Mouse (Mus musculus): ENCODE measurements around the gene Minpp1. TPM values are rescaled to one million over a fixed set of nuclear protein-coding genes. Genes with fewer than 3 reads are reported as not detected.
A peak's percentile ranks its signal among the peaks of the same experiment; 100 is the strongest.

Minpp1 gene
- total RNA-seq, 1 experiment from 2014 or later, result 45.5 TPM

GRCm38 (mm10) chr19:32489166-32489895 lies 3.8 kb downstream of the Minpp1 start:
- no peak for DNase-seq

DNA sequence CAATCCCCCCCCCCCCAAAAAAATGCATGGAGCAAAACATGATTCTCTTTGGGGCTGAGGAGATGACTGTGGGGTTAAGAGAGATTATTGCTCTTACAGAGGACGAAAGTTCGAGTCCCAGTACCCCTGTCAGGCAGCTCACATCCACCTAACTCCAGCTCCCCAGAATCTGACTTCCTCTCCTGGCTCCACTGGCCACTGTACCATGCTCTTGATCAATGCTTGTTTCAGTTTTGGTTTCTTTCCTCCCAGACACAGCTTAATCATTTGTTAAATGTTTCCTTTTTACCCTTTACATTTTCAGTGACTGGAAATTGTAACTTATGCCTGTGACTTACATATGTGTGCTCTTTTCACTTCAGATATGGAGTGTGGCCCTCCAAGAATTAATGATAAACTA lies 5.4 kb downstream of the Minpp1 start:
- DNase-seq, result no peak

GRCm38 (mm10) chr19:32492339-32492738 lies 6.8 kb downstream of the Minpp1 start:
- DNase-seq, result no peak

DNA sequence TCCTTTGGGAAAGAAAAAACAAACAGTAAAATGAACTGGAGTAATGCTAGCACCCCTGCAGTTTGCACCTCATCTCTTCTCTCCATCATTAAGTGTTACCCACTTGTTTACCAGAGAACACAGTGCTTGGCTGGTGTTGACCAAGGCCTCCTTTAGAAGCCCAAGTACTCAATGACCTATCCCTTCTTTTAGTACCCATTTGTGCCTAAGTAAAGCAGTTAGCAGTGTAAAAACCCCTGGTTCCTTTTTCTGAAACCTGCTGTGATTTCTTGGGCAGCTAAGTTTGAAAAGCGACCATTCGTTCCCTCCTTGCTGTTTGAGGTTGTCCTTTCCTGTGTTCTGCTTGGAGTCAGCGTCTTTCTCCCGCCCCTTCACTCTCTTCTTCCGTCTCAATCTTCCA lies 7.4 kb downstream of the Minpp1 start:
- no peak for DNase-seq

- DNase-seq, result no peak
Observed at GRCm38 (mm10) chr19:32493471-32493870, 7.9 kb downstream of the Minpp1 start.

DNA sequence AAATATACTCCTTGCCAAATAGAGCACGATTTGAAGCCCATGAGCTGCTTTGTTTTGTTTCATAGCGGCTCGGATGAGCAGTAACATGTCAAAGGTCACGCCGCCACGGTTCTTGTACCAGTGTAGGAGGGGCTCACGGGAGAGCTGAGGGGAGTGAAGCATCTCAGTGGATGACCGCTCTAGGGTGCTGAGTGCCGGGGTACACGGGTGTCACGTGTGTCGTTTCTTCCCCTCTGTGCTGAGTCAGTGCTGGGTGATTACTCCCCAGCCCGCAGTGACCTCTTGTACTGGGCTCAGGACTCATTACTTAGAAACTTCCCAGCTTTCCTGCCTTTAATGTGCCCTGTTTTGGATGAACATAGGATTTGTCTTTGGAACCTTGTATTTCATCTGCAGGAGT lies 9.0 kb downstream of the Minpp1 start:
- no peak for DNase-seq

GRCm38 (mm10) chr19:32495034-32495433 lies 9.5 kb downstream of the Minpp1 start:
- no peak for DNase-seq

- no peak for DNase-seq
Observed at GRCm38 (mm10) chr19:32497411-32497810, 11.8 kb downstream of the Minpp1 start.

DNA sequence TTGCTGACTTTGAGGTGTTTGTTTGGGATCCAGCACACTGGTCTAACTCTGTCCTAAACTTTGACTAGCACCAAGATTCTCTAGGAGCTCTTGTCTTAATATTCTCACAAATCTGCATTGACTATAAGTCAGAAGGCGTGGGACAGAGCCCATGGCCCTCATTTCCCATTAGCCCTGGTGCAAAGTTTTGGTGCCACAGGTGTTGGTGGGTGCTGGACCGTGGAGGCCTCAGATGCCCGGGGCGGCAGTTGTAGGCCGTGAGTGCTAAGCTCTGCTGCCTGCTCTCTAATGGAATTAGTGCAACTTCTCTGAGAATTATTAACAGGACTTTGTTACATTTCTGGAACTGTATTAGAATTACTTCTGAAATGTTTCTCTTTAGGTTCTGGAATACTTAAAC lies 12.4 kb downstream of the Minpp1 start:
- no peak for DNase-seq

GRCm38 (mm10) chr19:32501414-32501813 lies 15.8 kb downstream of the Minpp1 start:
- DNase-seq, result no peak

- DNase-seq, result no peak
Observed at GRCm38 (mm10) chr19:32506081-32506480, 20.5 kb downstream of the Minpp1 start.

- DNase-seq, result no peak
Observed at GRCm38 (mm10) chr19:32506514-32506913, 20.9 kb downstream of the Minpp1 start.

DNA sequence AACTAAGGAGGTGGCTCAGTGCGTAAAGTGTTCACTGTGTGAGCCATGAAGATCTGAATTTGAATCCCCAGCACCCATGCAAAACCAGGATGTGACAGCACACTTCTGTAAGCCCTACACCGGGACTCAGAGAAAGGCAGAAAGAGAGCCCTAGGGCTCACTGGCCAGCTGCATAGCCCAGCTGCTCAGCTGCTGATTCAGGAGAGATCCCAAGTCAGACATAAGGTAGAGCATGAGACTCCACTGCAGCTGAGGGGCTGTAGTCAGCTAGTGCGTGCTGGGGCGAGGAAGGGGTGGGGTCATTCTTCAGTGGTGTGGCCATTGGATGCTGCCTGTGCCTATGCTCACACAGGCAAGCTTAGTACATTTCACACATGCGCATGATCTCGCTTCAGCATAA lies 21.5 kb downstream of the Minpp1 start:
- no peak for DNase-seq

DNA sequence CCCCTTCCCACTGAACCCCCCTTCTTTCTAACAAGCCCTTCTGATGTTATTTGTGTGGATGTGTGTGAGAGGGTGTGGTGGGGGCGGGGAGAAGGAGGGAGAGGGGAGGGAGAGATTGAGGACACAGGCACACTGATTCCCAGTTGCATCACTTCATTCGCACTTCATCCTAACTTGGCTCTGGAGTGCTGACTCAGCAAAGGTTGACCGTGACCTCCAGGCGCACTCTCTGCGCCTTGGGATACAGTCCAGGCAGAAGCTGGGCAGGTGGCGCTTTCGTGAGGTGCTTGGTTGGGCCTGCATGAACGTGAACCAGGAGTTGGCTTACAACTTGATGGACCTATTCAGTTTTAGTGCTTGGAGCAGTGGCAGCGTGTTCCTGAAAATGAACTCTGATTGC lies 22.0 kb downstream of the Minpp1 start:
- peak; percentile 13 for DNase-seq

GRCm38 (mm10) chr19:32510267-32510666 lies 24.7 kb downstream of the Minpp1 start:
- DNase-seq, result no peak

DNA sequence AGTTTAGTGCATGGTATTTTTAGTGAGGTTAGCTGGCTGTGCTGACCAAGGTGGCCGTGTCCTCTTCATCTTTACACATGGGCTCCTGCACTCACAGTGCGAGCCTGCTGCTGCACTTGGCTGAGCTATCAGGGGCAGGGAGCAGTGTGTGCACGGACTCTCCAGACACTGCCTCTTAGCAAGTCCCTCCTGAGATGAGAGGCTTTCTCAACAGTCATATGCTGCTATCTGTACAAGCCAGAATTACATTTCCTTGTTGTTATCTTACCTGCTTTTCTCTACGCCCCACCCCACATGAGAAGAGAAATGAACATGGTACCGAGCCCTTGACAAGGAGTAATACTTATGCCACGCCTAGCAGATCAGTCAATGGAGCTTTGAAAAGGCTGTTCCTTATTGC lies 25.4 kb downstream of the Minpp1 start:
- no peak for DNase-seq

GRCm38 (mm10) chr19:32512518-32512917 lies 26.9 kb downstream of the Minpp1 start:
- DNase-seq, result peak; percentile 10

- no peak for DNase-seq
Observed at GRCm38 (mm10) chr19:32516575-32516974, 31.0 kb downstream of the Minpp1 start.

- no peak for DNase-seq
Observed at GRCm38 (mm10) chr19:32521446-32521845, 35.9 kb downstream of the Minpp1 start.

- no peak for DNase-seq
Observed at GRCm38 (mm10) chr19:32522247-32522646, 36.7 kb downstream of the Minpp1 start.

DNA sequence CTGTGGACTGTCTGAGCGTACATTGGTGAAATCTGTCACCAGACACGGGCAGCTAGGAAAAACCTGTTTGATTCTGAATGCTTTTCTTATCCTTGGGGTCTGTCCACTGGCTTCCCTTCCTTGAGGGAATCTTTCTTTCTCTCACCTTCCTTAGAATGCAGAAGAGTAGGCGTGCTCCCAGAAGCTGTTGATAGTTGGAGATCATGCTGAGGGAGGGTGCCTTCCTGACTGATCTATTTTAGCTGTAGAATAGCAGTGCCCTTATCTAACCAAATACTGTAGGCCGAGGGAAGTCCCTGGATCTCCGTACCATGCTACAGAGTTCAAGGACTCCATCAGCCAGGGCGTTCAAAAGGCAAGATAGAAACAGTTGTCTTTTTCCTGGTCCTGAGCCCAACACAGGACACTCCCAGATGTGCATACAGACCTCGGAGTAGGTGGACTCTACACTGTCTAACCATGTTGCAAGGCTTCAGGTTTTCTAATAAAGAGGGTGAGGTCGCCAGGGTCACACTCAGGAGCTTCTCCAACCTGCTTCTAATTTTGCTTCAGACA lies 37.3 kb downstream of the Minpp1 start:
- DNase-seq, result no peak

GRCm38 (mm10) chr19:32523769-32524515 lies 38.4 kb downstream of the Minpp1 start:
- DNase-seq, result no peak

- DNase-seq, result no peak
Observed at GRCm38 (mm10) chr19:32524516-32524860, 38.9 kb downstream of the Minpp1 start.

- no peak for DNase-seq
Observed at GRCm38 (mm10) chr19:32527139-32527538, 41.6 kb downstream of the Minpp1 start.
